Mouse (Mus musculus): ENCODE data around the gene Arid3a.
"Not testable (repeated sequence)": the region's sequence is repeated elsewhere in the genome, so short reads cannot be mapped to it uniquely, and the experiment has no call there.

Arid3a gene

GRCm38 (mm10) chr10:79926491-79927323 lies at the start of gene Arid3a:
Gene Arid3a (plus strand): TSS chr10:79927043.
- DNase-seq (ENCODE audit: low spot score) = peak; percentile 93

DNA sequence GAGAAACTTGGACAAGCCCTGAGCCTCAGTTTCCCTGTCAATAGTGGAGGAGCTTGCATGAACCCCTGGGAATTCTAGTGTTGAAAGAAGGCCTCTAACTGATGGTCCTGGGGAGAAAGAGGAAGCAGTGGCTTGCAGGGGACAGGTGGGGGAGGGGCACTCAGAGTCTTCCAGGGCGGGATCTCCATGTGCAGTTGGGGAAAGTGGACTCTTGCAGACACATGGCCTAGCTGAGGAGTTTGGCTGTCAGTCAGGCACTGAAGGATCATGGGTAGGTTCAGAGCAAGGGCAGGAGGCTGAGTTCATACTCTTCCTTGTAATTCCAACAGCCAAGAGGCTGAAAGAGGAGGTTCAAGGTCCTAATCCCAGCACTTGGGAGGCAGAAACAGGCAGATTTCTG lies 49.7 kb upstream of the Arid3a start:
- DNase-seq (ENCODE audit: low spot score) = no peak

- no peak for DNase-seq (ENCODE audit: low spot score)
Observed at GRCm38 (mm10) chr10:79877757-79878156, 49.1 kb upstream of the Arid3a start.

- no peak for DNase-seq (ENCODE audit: low spot score)
Observed at GRCm38 (mm10) chr10:79879527-79879926, 47.3 kb upstream of the Arid3a start.

- DNase-seq (ENCODE audit: low spot score) = no peak
Observed at GRCm38 (mm10) chr10:79880721-79881120, 46.1 kb upstream of the Arid3a start.

DNA sequence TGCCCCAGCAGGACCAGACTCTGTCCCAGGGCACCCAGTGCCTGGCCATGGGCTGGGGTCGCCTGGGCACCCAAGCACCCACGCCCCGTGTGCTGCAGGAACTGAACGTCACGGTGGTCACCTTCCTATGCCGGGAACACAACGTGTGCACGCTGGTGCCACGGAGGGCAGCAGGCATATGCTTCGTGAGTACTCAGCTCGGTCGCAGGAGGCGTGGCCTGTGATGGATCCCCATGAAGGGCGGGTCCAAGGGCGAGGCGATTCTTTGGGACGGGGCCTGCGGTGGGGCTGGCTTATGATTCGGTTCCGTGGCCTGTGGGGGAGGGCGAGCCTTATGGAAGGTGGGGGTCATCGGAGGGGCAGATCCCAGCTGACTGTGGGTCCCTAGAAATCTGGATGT lies 44.9 kb upstream of the Arid3a start:
- peak; percentile 74 for DNase-seq (ENCODE audit: low spot score)

- DNase-seq (ENCODE audit: low spot score) = peak; percentile 91
Observed at GRCm38 (mm10) chr10:79883297-79884084, 43.4 kb upstream of the Arid3a start.

DNA sequence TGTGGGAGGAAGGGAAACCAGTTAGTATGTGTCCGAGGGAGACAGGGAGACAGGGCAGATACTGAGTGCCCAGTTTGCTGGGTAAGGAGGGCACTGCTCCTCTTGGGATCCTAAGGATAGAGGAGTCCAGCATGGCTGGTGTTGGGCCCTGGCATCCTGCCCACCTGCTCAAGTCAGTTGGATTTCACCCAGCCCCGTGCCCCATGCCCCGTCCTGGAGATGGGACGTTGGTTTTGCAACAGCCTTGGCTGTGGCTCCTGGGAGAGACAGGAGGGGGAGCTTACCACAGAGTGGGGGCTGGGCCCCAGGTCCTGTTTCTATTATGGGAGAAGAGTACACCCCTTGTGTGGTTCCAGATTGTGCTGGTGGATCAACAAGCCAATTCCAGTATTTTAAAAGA lies 42.4 kb upstream of the Arid3a start:
- DNase-seq (ENCODE audit: low spot score) = peak; percentile 80

DNA sequence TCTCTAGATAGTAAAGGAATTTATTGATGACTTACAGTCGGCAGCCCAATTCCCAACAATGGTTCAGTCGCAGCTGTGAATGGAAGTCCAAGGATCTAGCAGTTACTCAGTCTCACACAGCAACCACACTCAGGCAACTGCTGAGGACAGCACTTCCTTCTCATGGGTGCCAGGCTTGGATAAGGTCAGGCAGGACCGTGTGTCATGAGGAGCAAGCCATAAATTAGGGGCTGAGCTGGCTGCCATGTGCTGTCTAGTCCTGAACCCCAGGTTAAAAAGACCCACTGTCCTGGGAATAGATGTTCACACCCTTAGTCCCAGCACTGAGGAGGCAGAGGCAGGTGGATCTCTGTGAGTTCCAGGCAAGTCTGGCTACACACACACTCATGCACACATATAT lies 41.9 kb upstream of the Arid3a start:
- not testable (repeated sequence) for DNase-seq (ENCODE audit: low spot score)

DNA sequence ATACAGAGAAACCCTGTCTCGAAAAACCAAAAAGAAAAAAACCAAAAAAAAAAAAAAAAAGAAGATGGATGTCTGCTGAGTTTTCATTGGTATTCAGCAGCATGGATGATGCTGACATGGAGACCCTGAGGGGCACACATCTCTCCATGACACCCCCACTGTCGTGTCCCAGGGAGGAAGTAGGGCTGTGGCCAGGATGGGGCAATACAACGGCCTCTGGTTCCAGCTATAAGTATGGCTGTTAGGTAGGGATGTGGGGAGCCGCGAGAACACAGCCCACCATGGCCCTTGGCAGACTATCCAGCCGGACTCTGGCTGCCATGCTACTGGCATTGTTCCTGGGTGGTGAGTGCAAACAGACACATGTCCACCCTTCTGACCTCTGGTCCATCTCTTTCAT lies 40.8 kb upstream of the Arid3a start, which contains the start of gene Elane:
TSS of gene Elane (plus strand) at position 194 of the 400 bp plus-strand sequence.
- DNase-seq (ENCODE audit: low spot score) = no peak

DNA sequence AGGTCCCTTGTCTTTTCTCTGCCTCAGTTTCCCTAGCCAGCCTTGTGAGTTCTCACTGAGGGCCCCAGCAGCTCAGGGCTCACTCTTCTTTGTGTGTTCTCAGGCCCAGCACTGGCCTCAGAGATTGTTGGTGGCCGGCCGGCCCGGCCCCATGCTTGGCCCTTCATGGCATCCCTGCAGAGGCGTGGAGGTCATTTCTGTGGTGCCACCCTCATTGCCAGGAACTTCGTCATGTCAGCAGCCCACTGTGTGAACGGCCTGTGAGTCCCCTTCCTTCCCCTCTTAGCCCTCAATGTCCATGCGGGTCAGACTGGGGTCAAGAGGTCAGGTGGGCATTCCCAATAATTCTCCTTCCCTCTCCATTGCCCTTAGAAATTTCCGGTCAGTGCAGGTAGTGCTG lies 40.2 kb upstream of the Arid3a start:
- no peak for DNase-seq (ENCODE audit: low spot score)

DNA sequence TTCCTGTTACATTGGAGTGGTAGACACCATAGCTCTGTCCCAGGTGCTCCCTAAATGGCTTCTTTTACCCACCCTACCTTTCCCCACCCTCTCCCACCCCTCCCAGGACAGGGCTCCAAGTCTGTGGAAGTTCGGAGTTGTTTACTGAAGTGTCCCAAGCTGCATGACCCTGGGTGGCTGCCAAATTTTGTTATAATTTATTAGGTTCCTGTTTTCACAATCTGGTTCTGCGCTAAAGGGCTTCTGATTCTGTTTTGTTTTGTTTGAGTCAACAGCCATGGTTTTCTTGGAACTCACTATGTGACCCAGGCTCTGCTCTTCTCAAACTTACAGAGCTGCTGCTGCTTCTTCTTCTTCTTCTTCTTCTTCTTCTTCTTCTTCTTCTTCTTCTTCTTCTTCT lies 37.5 kb upstream of the Arid3a start:
- no peak for DNase-seq (ENCODE audit: low spot score)

DNA sequence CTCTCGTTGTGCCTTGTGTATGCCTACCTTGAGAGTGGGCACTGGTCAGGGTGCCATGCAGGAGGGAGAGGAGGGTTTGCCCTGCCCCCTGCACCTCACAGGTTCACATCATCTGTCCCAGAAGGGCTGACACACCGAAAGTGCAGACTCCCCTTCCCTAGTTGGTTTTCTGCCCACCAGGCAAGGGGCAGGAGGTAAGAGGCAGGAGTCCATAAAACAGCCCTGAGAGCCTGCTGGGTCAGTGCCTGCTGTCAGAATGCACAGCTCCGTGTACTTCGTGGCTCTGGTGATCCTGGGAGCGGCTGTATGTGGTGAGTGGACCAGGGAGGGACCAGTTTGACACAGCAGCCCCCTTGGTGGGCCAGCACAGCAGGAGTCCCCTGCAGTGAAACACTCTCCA lies 36.2 kb upstream of the Arid3a start, which contains the start of gene Cfd:
TSS of gene Cfd (plus strand) at position 184 of the 400 bp plus-strand sequence.
- no peak for DNase-seq (ENCODE audit: low spot score)

GRCm38 (mm10) chr10:79892451-79893118 lies 34.3 kb upstream of the Arid3a start:
- DNase-seq (ENCODE audit: low spot score) = peak; percentile 88

- no peak for DNase-seq (ENCODE audit: low spot score)
Observed at GRCm38 (mm10) chr10:79896306-79896705, 30.5 kb upstream of the Arid3a start.

- no peak for DNase-seq (ENCODE audit: low spot score)
Observed at GRCm38 (mm10) chr10:79896814-79897213, 30.0 kb upstream of the Arid3a start.

DNA sequence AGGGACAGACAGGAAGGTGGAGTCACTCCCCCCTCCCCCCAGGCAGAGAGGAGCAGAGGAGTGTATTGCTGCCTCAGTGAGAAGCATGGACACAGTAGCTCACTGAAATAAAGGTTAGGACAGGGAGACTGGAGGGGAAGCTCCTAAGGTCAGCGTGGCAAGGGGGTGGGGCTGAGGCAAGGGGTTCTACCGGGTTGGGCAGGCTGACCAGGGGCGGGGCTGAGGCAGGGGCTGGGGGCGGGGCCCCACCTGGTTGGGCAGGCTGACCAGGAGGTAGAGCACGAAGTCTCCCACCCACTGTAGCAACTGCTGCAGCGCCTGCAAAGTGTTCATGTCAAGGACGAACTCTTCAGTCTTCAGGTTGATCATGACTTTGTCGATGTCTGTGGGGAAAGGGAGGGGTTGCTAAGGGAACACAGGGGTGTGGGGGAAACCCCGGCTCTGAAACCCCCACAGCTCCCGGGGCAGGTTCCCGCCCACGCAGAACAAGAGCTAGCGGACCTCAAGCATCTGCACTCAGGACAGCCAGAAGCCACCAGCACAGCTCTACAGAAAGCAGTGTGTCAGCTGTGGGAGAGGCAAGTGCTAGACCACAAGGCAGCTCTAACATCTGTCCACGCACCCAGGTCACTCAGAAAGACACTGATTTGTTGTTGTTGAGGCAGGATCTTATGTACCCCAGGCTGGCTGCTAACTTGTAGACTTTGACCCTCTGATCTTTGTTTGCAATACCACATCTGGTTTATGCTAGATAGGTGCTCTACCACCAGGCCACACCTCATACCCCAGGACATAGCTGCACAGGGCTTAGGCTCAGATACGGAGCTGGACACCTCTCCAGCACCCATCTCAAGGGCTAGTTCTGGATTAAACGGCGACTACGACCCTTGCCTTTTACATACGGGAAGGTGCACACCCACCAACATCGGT lies 29.3 kb upstream of the Arid3a start:
- DNase-seq (ENCODE audit: low spot score) = no peak

DNA sequence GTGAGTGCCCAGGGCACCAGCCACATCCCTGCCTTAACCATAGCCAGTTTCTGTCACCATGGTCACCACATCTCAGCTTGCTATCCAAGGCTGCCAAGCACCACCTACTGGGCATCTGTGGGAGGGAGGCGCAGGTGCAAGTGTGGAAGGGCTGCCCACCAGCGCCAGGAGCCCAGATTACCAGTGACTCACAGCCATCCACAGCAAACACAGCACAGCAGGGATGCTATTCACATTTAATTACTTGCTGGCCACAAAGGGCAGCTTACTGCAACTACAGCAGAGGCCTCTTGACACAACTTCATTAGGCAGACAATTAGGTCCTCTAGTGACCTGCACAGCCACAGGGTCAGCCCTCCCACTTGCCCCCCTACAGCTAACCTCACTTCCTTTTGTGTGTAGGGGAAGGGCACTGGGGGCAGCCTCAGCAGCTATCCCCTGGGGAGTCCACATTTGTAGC lies 25.9 kb upstream of the Arid3a start:
- DNase-seq (ENCODE audit: low spot score) = no peak

- no peak for DNase-seq (ENCODE audit: low spot score)
Observed at GRCm38 (mm10) chr10:79906712-79907111, 20.1 kb upstream of the Arid3a start.

DNA sequence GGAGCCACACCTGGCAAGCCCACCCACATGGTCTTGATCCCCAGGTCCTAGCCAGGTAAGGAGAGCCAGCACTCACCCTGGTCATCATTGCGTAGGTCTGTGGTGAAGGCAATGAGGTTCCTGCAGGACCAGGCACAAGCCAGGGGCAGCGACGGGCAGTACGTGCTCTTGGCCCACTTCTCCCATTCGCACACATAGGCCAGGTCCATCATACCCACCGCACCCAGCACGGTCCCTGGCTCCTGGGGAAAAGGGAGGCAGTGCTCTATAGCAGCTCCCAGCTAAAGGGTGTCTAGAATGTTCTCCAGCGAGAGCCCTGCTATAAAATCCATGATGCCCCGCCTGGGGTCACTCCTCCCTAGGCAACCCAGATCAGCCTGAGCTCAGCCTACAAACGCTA lies 19.4 kb upstream of the Arid3a start:
- DNase-seq (ENCODE audit: low spot score) = no peak

Data from testis, postnatal 10 days (tissue).